Mouse (Mus musculus) hindbrain, embryonic 10.5 days (tissue): ENCODE measurements at regions not wholly inside any gene's neighbourhood (a gene's known extent, or its start where the extent isn't known, plus 50 kb on each side); places are given as distances from the start of the nearest gene placed in this dataset.

ENCODE experiments used
- DNase-seq: peaks from one replicate; pipeline ENCODE4 v3.0.0-alpha.2; 2017; ENCODE audit warnings: low spot score
- H3K27ac ChIP-seq: fragments of 300-500 bp; sonication (generic); 2 replicates; pipeline ENCODE4 v1.5.1; 2016; ENCODE audit warnings: mild to moderate bottlenecking, moderate library complexity
- H3K27me3 ChIP-seq: fragments of 300-500 bp; sonication (generic); 2 replicates; pipeline ENCODE4 v1.6.1; 2016; ENCODE audit warnings: mild to moderate bottlenecking; ENCODE audit not compliant: poor library complexity, insufficient read depth, severe bottlenecking
- H3K36me3 ChIP-seq: fragments of 300-500 bp; sonication (generic); 2 replicates; pipeline ENCODE4 v1.6.1; 2016; ENCODE audit warnings: mild to moderate bottlenecking, moderate library complexity
- H3K4me1 ChIP-seq: fragments of 300-500 bp; sonication (generic); replicated peaks from 2 replicates; pipeline ENCODE4 v1.6.1; 2016; ENCODE audit warnings: mild to moderate bottlenecking
- H3K4me3 ChIP-seq: fragments of 300-500 bp; sonication (generic); 2 replicates; pipeline ENCODE4 v1.5.1; 2016; ENCODE audit warnings: mild to moderate bottlenecking, moderate library complexity
- H3K9me3 ChIP-seq: fragments of 300-500 bp; sonication (generic); 2 replicates; pipeline ENCODE4 v1.6.1; 2016; ENCODE audit warnings: mild to moderate bottlenecking, moderate library complexity
- WGBS: fragments of 180-500 bp; shearing (Covaris S2); methylation state at CpG from one replicate; pipeline ENCODE4 v1.1.7; 2016; 5-methylcytosine and 5-hydroxymethylcytosine counted together

DNA sequence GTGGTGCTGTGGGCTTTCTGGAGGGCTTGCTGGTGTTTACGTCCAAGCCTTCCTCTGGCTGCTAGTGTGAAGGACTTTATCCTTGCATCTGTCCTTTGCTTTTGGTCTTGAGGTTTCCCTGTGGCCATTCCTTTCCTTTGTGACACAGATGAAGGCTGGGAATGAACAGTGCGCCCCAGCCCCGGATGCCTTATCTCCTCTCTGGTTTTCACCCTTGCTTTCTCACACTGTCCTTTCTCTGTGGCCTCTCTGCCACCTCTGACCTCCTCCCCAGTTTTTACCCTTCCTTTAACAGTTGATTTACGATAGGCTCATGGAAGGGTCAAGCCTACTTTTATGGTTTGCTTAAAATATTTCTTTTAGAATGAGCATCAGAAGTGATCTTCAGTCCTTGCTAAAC is 53.2 kb downstream of the Gas1 start:
- no peak for DNase-seq
- Histone ChIP-seq H3K4me1 (peaks cover 54% of the 10 kb centered on the region), H3K27ac (peak overlapping the region; percentile 59), H3K36me3 (no peaks in the 10 kb centered on the region), H3K27me3 (peaks cover 40% of the 10 kb centered on the region), H3K9me3 (peaks cover 2% of the 10 kb centered on the region; the same call in 1 of the 2 replicates), H3K4me3 (no peak overlapping the region)
- 39% methylated on average over 4 of the region's 4 CpGs for WGBS

DNA sequence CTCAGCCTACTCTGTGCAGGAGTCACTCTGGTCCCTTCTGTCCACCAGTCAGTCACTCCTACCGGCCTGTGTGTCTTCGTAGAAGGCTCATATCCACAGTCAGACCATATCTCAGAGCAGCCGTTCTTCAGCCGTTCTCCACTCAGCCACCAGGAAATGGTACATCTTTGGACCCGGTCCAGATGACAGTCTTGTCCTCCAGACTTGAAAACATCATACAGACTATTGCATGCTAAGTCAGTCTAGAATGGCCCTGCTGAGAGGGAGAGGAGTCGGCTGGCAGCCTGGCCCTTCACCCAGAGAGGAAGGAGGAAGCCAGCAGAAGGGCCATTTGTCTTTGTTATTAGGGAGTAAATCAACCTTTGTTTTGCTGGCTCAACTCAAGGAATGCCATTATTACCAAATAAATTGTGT is 54.0 kb downstream of the Gas1 start:
- no peak for DNase-seq

DNA sequence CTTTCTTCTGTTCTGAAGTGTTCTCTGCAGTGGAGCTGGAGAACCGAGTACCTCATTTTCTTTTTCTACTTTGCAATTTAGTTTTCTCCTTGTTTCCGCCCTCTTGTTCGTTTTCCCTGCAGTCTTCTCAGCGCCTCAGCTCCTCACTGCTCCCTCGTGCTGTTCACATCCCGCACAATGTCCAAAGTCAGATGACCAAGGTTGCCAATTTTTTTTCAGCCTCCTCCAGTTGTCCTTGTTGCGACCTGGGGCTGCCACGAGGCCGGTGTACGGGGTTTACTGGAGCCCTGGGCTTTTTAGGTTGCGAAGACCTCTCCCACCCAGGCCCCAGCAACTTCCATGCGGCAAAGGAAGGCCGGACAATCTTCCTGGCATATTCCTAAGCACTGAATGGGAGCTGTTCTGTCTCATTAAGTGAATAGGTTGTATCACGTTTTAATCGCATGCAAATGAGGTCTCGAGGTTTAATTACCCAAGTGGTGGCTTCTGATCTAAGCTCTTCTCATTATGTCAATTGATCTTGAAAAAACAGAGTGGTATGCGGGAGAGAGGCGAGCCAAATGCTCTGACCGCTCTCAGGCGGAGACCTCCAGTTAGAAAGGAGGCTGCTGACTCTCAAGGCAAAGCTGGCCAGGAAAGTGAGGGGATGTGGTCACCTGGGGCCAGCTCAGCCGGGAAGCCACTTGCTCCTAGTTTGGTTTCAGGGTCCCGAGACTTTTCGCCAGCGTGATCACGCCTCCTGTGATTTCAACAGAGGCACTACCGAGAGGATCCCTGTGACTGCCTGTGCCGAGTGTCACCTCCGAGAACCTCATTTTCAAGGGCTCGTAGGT is 54.6 kb downstream of the Gas1 start:
- WGBS: 64% methylated on average over 29 of the region's 29 CpGs
- H3K4me1 ChIP-seq: peaks cover 52% of the 10 kb centered on the region
- H3K27ac ChIP-seq: peak overlapping the region; percentile 42; the same call in 1 of the 2 replicates

More for the DNA sequence above, 54.0 kb downstream of the Gas1 start:
- Histone ChIP-seq H3K36me3 (no peaks in the 10 kb centered on the region), H3K9me3 (peaks cover 4% of the 10 kb centered on the region; the same call in 1 of the 2 replicates), H3K4me1 (peaks cover 54% of the 10 kb centered on the region), H3K27ac (peak overlapping the region; percentile 42; the same call in 1 of the 2 replicates), H3K4me3 (no peak overlapping the region), H3K27me3 (peaks cover 35% of the 10 kb centered on the region)
- WGBS: 70% methylated on average over 6 of the region's 6 CpGs

DNA sequence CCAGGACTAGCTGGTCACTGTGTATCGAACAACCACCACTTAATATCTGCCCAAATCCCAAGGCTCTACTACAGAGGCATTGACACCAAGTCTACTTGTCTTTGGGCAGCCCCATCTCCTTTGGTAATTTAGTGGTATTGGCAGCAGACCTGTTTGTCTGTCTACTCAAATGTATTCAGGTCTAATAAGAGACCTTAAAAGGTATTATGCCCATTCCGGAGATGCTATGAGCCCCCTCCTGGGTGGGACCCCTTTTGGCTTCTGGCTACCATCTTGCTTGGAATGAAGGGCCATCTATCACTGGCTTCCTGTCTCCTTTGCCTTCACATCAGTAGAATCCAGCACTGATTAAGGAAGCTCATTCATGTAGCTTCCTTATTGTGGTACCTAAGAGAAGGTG is 65.7 kb downstream of the Gas1 start:
- Histone ChIP-seq H3K27ac (peak overlapping the region; percentile 86), H3K4me1 (peaks cover 26% of the 10 kb centered on the region), H3K4me3 (no peak overlapping the region), H3K36me3 (no peaks in the 10 kb centered on the region), H3K9me3 (no peaks in the 10 kb centered on the region), H3K27me3 (no peaks in the 10 kb centered on the region)
- WGBS: 98% methylated on average over 2 of the region's 2 CpGs
- no peak for DNase-seq

More for the DNA sequence above, 54.6 kb downstream of the Gas1 start:
- Histone ChIP-seq H3K36me3 (no peaks in the 10 kb centered on the region), H3K27me3 (peaks cover 29% of the 10 kb centered on the region), H3K4me3 (no peak overlapping the region), H3K9me3 (peaks cover 4% of the 10 kb centered on the region; the same call in 1 of the 2 replicates)
- no peak for DNase-seq

DNA sequence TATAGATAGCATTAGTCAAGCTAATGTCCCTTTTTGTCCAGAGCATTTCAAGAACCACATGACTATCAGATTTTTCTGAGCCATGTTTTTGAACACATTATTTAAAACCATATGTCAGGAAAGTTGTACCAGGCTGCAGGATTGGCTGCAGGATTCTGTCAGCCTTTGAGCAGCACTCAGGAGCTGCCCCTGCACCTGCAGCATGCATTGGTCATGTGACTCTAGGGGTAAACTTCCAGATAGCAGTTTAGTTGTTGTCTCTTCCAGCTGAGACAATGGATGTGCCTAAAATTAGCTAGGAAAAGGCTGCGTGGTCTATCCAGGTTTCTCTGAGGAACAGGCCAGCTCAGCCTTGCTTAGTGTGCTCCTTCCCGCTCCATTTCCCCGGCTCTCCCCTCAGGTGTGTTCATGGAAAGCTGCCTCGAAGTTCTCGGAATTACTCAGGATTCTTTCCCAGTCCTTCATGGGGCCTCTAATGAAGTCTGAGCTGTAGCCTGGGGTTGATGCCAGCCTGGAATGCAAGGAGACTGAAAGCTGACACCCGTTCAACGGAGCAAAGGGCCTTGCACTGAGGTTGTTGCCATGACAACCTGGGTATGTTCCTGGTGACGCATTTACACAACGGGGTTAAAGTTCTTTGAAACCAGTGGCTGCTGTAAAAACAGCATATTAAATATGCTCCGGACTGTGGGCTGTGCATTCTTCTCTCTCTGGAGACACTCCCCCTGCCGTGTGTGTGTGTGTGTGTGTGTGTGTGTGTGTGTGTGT is 66.9 kb downstream of the Gas1 start:
- DNase-seq: peak; percentile 85
- Histone ChIP-seq H3K27ac (peak overlapping the region; percentile 86), H3K4me1 (peaks cover 26% of the 10 kb centered on the region), H3K9me3 (no peaks in the 10 kb centered on the region), H3K27me3 (no peaks in the 10 kb centered on the region), H3K4me3 (peak overlapping the region; percentile 22), H3K36me3 (no peaks in the 10 kb centered on the region)
- under 1% methylated on average over 11 of the region's 11 CpGs for WGBS

DNA sequence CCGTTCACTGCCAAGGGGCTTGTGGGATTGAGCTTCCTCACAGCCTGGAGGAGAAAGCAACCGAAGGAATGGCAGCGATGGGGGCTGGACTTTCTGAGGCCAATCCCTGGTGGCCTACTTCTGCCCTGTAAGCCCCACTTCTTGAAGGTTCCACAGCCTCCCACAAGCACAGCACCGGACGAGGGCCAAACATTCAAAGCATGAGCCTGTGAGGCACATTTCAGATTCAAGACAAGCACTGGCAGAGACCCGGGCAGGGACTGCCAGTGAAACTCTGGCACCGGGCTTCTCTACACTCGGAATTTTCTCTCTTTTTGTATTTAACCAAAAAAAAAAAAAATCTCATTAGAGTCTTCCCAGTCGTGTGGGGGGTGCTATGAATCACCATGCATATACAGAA is 71.9 kb downstream of the Gas1 start:
- 91% methylated on average over 9 of the region's 9 CpGs for WGBS
- no peaks in the 10 kb centered on the region for H3K36me3 ChIP-seq
- no peak overlapping the region for H3K27ac ChIP-seq
- no peaks in the 10 kb centered on the region for H3K27me3 ChIP-seq
- peaks cover 3% of the 10 kb centered on the region; the same call in 1 of the 2 replicates for H3K9me3 ChIP-seq
- H3K4me3 ChIP-seq: no peak overlapping the region
- peaks cover 29% of the 10 kb centered on the region for H3K4me1 ChIP-seq
- no peak for DNase-seq

DNA sequence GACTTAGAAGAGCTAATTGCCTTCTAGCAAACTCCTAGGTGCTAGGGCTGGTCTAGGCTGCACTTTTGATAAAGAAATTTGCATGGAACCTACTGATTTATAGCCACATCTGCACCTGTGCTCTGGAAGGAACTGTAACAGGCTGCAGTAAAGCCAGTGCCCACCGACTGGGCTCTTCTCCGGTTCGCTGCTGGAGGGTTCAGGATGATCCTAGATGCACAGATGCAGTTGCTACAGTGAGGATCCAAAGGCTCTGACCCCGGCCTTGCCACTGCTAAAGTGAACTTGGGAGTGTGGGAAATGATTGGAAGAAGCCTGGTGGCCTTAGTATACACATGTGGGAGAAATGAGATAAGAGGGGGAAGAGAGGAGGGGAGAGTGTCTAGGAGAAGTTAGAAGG is 75.5 kb downstream of the Gas1 start:
- H3K9me3 ChIP-seq: peaks cover 3% of the 10 kb centered on the region; the same call in 1 of the 2 replicates
- no peak overlapping the region for H3K27ac ChIP-seq
- H3K27me3 ChIP-seq: no peaks in the 10 kb centered on the region
- WGBS: 84% methylated on average over 4 of the region's 4 CpGs
- H3K4me1 ChIP-seq: peaks cover 23% of the 10 kb centered on the region; the same call in 1 of the 2 replicates
- no peaks in the 10 kb centered on the region for H3K36me3 ChIP-seq
- DNase-seq: no peak
- H3K4me3 ChIP-seq: no peak overlapping the region

DNA sequence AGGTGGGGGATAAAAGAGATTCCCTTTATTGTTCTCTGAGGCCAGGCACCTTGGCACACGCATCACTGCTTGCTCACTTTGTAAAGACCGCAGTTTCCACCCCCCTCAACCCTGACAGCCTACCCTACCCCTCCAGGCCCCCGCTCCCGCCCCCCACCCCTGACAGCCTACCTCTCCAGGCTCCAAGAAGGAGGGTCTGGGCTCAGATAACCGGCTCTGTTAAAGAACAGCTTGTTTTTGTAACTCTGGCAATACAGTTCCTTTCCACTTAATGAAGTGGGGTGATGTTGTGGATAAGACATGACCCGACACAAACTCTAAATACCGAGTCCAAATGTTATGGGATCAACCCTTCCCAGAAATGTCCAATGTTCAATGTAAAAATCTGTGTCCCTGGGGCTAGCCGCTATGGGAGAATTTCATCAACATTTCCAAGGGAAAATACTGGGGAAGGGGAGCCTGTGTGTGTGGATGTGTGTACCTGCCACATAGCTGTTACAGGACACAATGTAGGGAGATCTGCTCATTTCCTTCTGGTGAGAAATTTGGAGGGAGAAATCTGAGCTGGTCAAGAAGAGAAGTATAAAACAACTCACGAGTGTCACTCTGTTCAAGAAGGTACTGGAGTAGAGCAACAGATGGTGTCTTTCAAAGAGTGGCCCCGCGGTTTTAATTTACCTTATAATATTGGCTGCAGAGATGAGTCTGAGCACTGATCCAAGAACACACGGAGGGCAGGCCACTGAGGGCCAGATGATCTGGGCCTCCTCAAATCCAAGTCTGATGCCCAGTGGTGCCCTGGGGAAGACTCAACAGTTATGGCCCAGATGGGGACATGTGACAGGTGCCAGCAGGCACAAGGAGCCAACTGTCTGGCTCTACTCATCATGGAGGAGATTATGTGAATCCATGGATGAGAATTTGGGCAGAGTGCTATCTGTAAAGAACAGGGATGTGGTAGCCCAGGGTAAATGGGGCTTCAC is 76.7 kb downstream of the Gas1 start:
- Histone ChIP-seq H3K4me3 (no peak overlapping the region), H3K36me3 (no peaks in the 10 kb centered on the region), H3K4me1 (peaks cover 23% of the 10 kb centered on the region; the same call in 1 of the 2 replicates), H3K27ac (no peak overlapping the region), H3K27me3 (peaks cover 2% of the 10 kb centered on the region; the same call in 1 of the 2 replicates), H3K9me3 (peaks cover 3% of the 10 kb centered on the region; the same call in 1 of the 2 replicates)
- no peak for DNase-seq
- 86% methylated on average over 12 of the region's 12 CpGs for WGBS

DNA sequence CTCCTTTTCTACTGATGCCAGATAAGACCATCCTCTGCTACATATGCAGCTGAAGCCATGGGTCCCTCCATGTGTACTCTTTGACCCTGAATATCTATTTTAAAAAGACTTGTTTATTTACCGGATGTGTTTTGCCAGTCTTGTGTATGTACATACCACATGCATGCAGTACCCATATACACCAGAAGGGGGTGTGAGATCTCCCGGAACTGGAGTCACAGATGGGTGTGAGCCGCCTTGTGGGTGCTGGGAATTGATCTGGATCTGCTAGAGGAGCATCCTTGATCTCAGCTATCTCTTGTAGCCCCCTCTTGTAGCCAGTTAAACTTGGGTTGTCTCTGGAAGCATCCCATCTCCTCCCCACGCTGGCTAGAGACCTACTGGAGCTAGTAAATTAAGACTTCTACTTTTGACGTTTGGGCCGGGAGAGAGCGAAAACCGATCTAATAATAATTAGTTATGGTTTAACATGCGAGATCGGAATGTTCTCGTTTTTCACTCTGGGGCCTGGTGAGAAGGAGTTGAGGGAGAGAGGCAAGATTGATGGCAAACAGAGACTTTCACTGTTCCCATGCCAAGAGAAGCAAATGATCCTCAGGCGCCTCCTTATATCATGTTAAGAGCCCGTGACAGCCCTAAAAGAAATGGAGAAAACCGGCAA is 77.6 kb downstream of the Gas1 start:
- Histone ChIP-seq H3K4me3 (no peak overlapping the region), H3K27ac (no peak overlapping the region), H3K36me3 (no peaks in the 10 kb centered on the region), H3K4me1 (peaks cover 23% of the 10 kb centered on the region; the same call in 1 of the 2 replicates), H3K9me3 (peaks cover 3% of the 10 kb centered on the region; the same call in 1 of the 2 replicates), H3K27me3 (peaks cover 2% of the 10 kb centered on the region; the same call in 1 of the 2 replicates)
- 84% methylated on average over 14 of the region's 14 CpGs for WGBS
- DNase-seq: no peak

DNA sequence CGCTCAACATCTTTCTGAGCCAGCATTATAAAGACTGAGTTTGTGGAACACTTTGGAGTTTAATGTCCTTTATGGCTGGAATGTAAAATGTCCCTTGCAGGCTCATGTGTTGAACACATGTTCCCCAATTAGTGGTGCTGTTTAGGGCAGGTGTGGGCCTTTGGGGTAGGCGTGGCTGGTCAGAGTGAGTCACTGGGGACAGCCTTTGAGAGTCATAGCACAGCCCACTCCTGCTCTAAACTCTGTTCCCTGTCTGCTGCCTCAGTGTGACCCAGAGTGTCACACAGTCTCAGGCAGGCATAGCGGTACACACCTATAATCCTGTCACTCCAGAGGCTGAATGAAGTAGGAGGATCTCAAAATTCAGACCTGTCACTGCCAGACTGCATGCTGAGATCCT is 78.8 kb downstream of the Gas1 start:
- Histone ChIP-seq H3K27ac (no peak overlapping the region), H3K4me3 (no peak overlapping the region), H3K4me1 (peaks cover 23% of the 10 kb centered on the region; the same call in 1 of the 2 replicates), H3K27me3 (peaks cover 2% of the 10 kb centered on the region; the same call in 1 of the 2 replicates), H3K9me3 (no peaks in the 10 kb centered on the region), H3K36me3 (no peaks in the 10 kb centered on the region)
- WGBS: 84% methylated on average over 3 of the region's 3 CpGs
- no peak for DNase-seq

DNA sequence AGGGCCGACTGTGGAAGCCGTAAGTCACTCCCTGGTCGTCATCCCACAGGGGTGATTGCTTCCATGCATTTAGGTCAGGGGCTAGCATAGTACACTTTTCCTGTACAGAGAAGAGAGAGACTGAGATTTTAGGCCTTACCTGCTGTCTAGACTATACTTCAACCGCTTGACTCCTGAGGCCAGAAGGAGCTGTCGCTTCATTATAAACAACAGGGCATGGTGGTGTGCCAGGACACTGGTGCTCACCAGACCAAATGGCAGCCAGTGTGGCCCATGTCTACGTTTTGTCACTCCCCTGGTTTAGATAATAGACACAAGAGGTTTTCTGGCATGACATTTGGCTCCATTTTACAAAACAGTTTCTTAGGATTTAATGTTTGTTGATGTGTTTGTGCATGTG is 79.4 kb downstream of the Gas1 start:
- Histone ChIP-seq H3K9me3 (no peaks in the 10 kb centered on the region), H3K4me1 (peaks cover 22% of the 10 kb centered on the region; the same call in 1 of the 2 replicates), H3K4me3 (no peak overlapping the region), H3K27ac (no peak overlapping the region), H3K27me3 (peaks cover 2% of the 10 kb centered on the region; the same call in 1 of the 2 replicates), H3K36me3 (no peaks in the 10 kb centered on the region)
- 73% methylated on average over 6 of the region's 6 CpGs for WGBS
- no peak for DNase-seq
